7 mouse cellular contexts compared by ENCODE assay signal in genomic region chr10:127120301-127121065, GRCm38 (mm10). TPM values are rescaled to one million over a fixed set of nuclear protein-coding genes. Genes with fewer than 3 reads are reported as not detected.
DNase-seq lines count a peak whose midpoint lies in the region; ATAC-seq and TF ChIP-seq lines count a peak whose summit lies in the region.

No protein-coding gene starts in this region.

- WGBS in lung, adult 2 months: 2% methylated on average over 34 of the region's 34 CpGs
- WGBS in intestine, postnatal 0 days: 2% methylated on average over 34 of the region's 34 CpGs

- peaks cover 10% of the 10 kb centered on the region; the same call in 1 of the 2 replicates for H3K4me1 ChIP-seq in lung, adult 2 months (ENCODE audit: control insufficient read depth, insufficient read depth, low read length)
- peaks cover 17% of the 10 kb centered on the region for H3K4me1 ChIP-seq in bone marrow macrophage, adult 2 months (ENCODE audit: control insufficient read depth, insufficient read depth, low read length)
- H3K4me1 ChIP-seq in erythroblast, embryonic 14.5 days (ENCODE audit: control insufficient read depth): peaks cover 53% of the 10 kb centered on the region
- no peaks in the 10 kb centered on the region for H3K4me1 ChIP-seq in intestine, postnatal 0 days (replicated peaks; ENCODE audit: control insufficient read depth, insufficient read depth, low read length)

- H3K27me3 ChIP-seq in erythroblast, embryonic 14.5 days (ENCODE audit: control insufficient read depth): no peaks in the 10 kb centered on the region
- H3K27me3 ChIP-seq in intestine, postnatal 0 days (replicated peaks; ENCODE audit: control insufficient read depth, insufficient read depth, low read length): no peaks in the 10 kb centered on the region
- H3K27me3 ChIP-seq in myocyte (ENCODE audit: control insufficient read depth, insufficient read depth, insufficient read length): no peaks in the 10 kb centered on the region

- no peak for DNase-seq in lung, adult 2 months
- no peak for DNase-seq in lung, postnatal 25 days (ENCODE audit: low spot score)
- no peak for DNase-seq in gastrocnemius, postnatal 4 days (ENCODE audit: low spot score in 2 of 2)

- no peak overlapping the region for H3K27ac ChIP-seq in bone marrow macrophage, adult 2 months (ENCODE audit: insufficient read depth, low read depth, low read length)
- no peak overlapping the region for H3K27ac ChIP-seq in intestine, postnatal 0 days (ENCODE audit: low read depth, low read length)

- H3K4me3 ChIP-seq in lung, adult 2 months (replicated peaks; ENCODE audit: extremely low read depth, low read depth, low read length): peak overlapping the region; percentile 92
- H3K4me3 ChIP-seq in bone marrow macrophage, adult 2 months (ENCODE audit: insufficient read depth, low read length): peak overlapping the region; percentile 95
- H3K4me3 ChIP-seq in erythroblast, embryonic 14.5 days (replicated peaks): peak overlapping the region; percentile 85
- H3K4me3 ChIP-seq in intestine, postnatal 0 days (ENCODE audit: low read depth, low read length): peak overlapping the region; percentile 71
- peak overlapping the region; percentile 79 for H3K4me3 ChIP-seq in myocyte

- no peaks in the 10 kb centered on the region for H3K9me3 ChIP-seq in erythroblast, embryonic 14.5 days (ENCODE audit: control insufficient read depth, low read length)
- no peaks in the 10 kb centered on the region for H3K9me3 ChIP-seq in intestine, postnatal 0 days (ENCODE audit: control insufficient read depth)

- peak overlapping the region; percentile 63 for H3K9ac ChIP-seq in intestine, postnatal 0 days (ENCODE audit: low read depth, low read length)

- no peak for TF ChIP-seq CTCF in lung, adult 2 months (IDR thresholded peaks at IDR 0.05; ENCODE audit: insufficient read depth, low read length)
- no peak for TF ChIP-seq CTCF in bone marrow macrophage, adult 2 months (IDR thresholded peaks at IDR 0.05; ENCODE audit: low read depth, low read length)
- no peak for TF ChIP-seq CTCF in intestine, postnatal 0 days (IDR thresholded peaks at IDR 0.05; ENCODE audit: low read depth)

- peak overlapping the region; percentile 4 for H3ac ChIP-seq in myocyte (ENCODE audit: control insufficient read depth, insufficient read length)

- ATAC-seq in intestine, postnatal 0 days: peak; percentile 22; the same call in 1 of the 2 replicates

- TF ChIP-seq POLR2A in lung, adult 2 months (IDR thresholded peaks at IDR 0.05; ENCODE audit: borderline replicate concordance, extremely low read depth, low read depth, low read length): no peak
- no peak for TF ChIP-seq POLR2A in bone marrow macrophage, adult 2 months (IDR thresholded peaks at IDR 0.05; ENCODE audit: borderline replicate concordance, low read depth, low read length)
- no peak for TF ChIP-seq POLR2A in myocyte (IDR thresholded peaks at IDR 0.05; ENCODE audit: insufficient read length, low read depth)

- H3K4me2 ChIP-seq in intestine, postnatal 0 days (replicated peaks; ENCODE audit: low read depth): peak overlapping the region; percentile 91
- peak overlapping the region; percentile 89 for H3K4me2 ChIP-seq in myocyte (ENCODE audit: low read depth)

- H3K36me3 ChIP-seq in erythroblast, embryonic 14.5 days (ENCODE audit: control insufficient read depth): peaks cover 44% of the 10 kb centered on the region
- peaks cover 35% of the 10 kb centered on the region for H3K36me3 ChIP-seq in intestine, postnatal 0 days (ENCODE audit: control insufficient read depth, insufficient read depth)
- H3K36me3 ChIP-seq in myocyte (ENCODE audit: control insufficient read depth, insufficient read depth): peaks cover 12% of the 10 kb centered on the region

- no peaks in the 10 kb centered on the region for H3K79me2 ChIP-seq in myocyte (ENCODE audit: control insufficient read depth, insufficient read depth)

TF ChIP-seq in myocyte, 11 proteins besides CTCF, POLR2A, EP300 and RAD21:
- TF ChIP-seq REST (IDR thresholded peaks at IDR 0.05; ENCODE audit: insufficient read depth, insufficient read length): no peak
- TF ChIP-seq TCF12 (IDR thresholded peaks at IDR 0.05; ENCODE audit: insufficient read depth, poor library complexity, severe bottlenecking): no peak
- no peak for TF ChIP-seq E2F4 (IDR thresholded peaks at IDR 0.05; ENCODE audit: insufficient read depth)
- TF ChIP-seq MAX (IDR thresholded peaks at IDR 0.05; ENCODE audit: low read depth): no peak
- TF ChIP-seq USF1 (IDR thresholded peaks at IDR 0.05; ENCODE audit: low read depth): no peak
- no peak for TF ChIP-seq POLR2AphosphoS2 (IDR thresholded peaks at IDR 0.05; ENCODE audit: insufficient read length, low read depth)
- TF ChIP-seq CEBPB (IDR thresholded peaks at IDR 0.05; ENCODE audit: insufficient read depth, poor library complexity, severe bottlenecking): no peak
- TF ChIP-seq SRF (IDR thresholded peaks at IDR 0.05; ENCODE audit: control insufficient read depth, insufficient read length, low read depth): no peak
- TF ChIP-seq MYOD1 (IDR thresholded peaks at IDR 0.05; ENCODE audit: control insufficient read depth in 1 of 3, insufficient read length in 2 of 3, low read depth in 2 of 3): no peak
- no peak for TF ChIP-seq TCF3 (IDR thresholded peaks at IDR 0.05; ENCODE audit: insufficient read length, low read depth)
- TF ChIP-seq MYOG (IDR thresholded peaks at IDR 0.05; ENCODE audit: control insufficient read depth in 1 of 3, insufficient read depth in 1 of 3, insufficient read length in 2 of 3, low read depth in 2 of 3): no peak
TF ChIP-seq in myocyte: peak in this region for 0.

RNA-seq across cellular contexts. Expression of gene Os9, which starts 0.4 kb away (rescaled TPM):
- polyA plus RNA-seq in lung, adult 2 months (2012; rRNA removed): 89.5 and 111 TPM in 2 replicates
- polyA plus RNA-seq in bone marrow macrophage, adult 2 months (2012; ENCODE audit: insufficient read depth, insufficient read length, missing spikeins): 164 and 167 TPM in 2 replicates
- 13.2 and 14.7 TPM in 2 replicates for polyA plus RNA-seq in erythroblast, embryonic 14.5 days (2012)
- 113 and 116 TPM in 2 replicates for polyA plus RNA-seq in intestine, postnatal 0 days (2015; fragmentation: Nextera tagmentation; extraction: Ambion mirVana)
- polyA plus RNA-seq in myocyte (2012; fragmentation: generic; extraction: Trizol): 67.2 TPM
- 10 to 100 TPM; 42.6 to 42.8 TPM for total RNA-seq in gastrocnemius, postnatal 4 days (2021)

RNA-seq across cellular contexts. Expression of gene B4galnt1, which starts 44.5 kb away (rescaled TPM):
- polyA plus RNA-seq in lung, adult 2 months (2012; rRNA removed): 70.8 and 81.2 TPM in 2 replicates
- 42.2 and 50.6 TPM in 2 replicates for polyA plus RNA-seq in bone marrow macrophage, adult 2 months (2012; ENCODE audit: insufficient read depth, insufficient read length, missing spikeins)
- polyA plus RNA-seq in erythroblast, embryonic 14.5 days (2012): 0.56 and 1.0 TPM in 2 replicates
- polyA plus RNA-seq in intestine, postnatal 0 days (2015; fragmentation: Nextera tagmentation; extraction: Ambion mirVana): 29.4 and 34.1 TPM in 2 replicates
- polyA plus RNA-seq in myocyte (2012; fragmentation: generic; extraction: Trizol): 12.4 TPM
- total RNA-seq in gastrocnemius, postnatal 4 days (2021): 1 to 10 TPM; 3.4 to 3.6 TPM

RNA-seq across cellular contexts. Expression of gene Agap2, which starts 45.4 kb away (rescaled TPM):
- 5.2 and 7.7 TPM in 2 replicates for polyA plus RNA-seq in lung, adult 2 months (2012; rRNA removed)
- polyA plus RNA-seq in bone marrow macrophage, adult 2 months (2012; ENCODE audit: insufficient read depth, insufficient read length, missing spikeins): 0.85 and 2.0 TPM in 2 replicates
- polyA plus RNA-seq in erythroblast, embryonic 14.5 days (2012): 0.07 and 0.10 TPM in 2 replicates
- 0.07 and 0.20 TPM in 2 replicates for polyA plus RNA-seq in intestine, postnatal 0 days (2015; fragmentation: Nextera tagmentation; extraction: Ambion mirVana)
- 1.2 TPM for polyA plus RNA-seq in myocyte (2012; fragmentation: generic; extraction: Trizol)
- 1 to 10 TPM; 1.7 to 2.6 TPM for total RNA-seq in gastrocnemius, postnatal 4 days (2021)

RNA-seq across cellular contexts. Expression of gene Tspan31, which starts 50.4 kb away (rescaled TPM):
- polyA plus RNA-seq in lung, adult 2 months (2012; rRNA removed): 60.8 and 99.3 TPM in 2 replicates
- 116 and 126 TPM in 2 replicates for polyA plus RNA-seq in bone marrow macrophage, adult 2 months (2012; ENCODE audit: insufficient read depth, insufficient read length, missing spikeins)
- polyA plus RNA-seq in erythroblast, embryonic 14.5 days (2012): 1.3 and 1.6 TPM in 2 replicates
- 264 and 300 TPM in 2 replicates for polyA plus RNA-seq in intestine, postnatal 0 days (2015; fragmentation: Nextera tagmentation; extraction: Ambion mirVana)
- 139 TPM for polyA plus RNA-seq in myocyte (2012; fragmentation: generic; extraction: Trizol)
- 10 to 100 TPM; 39.5 to 44.3 TPM for total RNA-seq in gastrocnemius, postnatal 4 days (2021)

RNA-seq across cellular contexts. Expression of gene Cdk4, which starts 57.1 kb away (rescaled TPM):
- 151 and 182 TPM in 2 replicates for polyA plus RNA-seq in lung, adult 2 months (2012; rRNA removed)
- 161 and 187 TPM in 2 replicates for polyA plus RNA-seq in bone marrow macrophage, adult 2 months (2012; ENCODE audit: insufficient read depth, insufficient read length, missing spikeins)
- 81.1 and 96.8 TPM in 2 replicates for polyA plus RNA-seq in erythroblast, embryonic 14.5 days (2012)
- 500 and 515 TPM in 2 replicates for polyA plus RNA-seq in intestine, postnatal 0 days (2015; fragmentation: Nextera tagmentation; extraction: Ambion mirVana)
- 276 TPM for polyA plus RNA-seq in myocyte (2012; fragmentation: generic; extraction: Trizol)
- 100 to 1,000 TPM; 225 to 253 TPM for total RNA-seq in gastrocnemius, postnatal 4 days (2021)
